Mouse (Mus musculus) myocyte (in vitro differentiated cells): Measurements from ENCODE around the gene Zbtb43.

ENCODE experiments used
- MYOD1 ChIP-seq, 3 experiments: IDR thresholded peaks; one replicate each; pipeline ENCODE4 v1.6.1; 2011; ENCODE audit warnings: control low read depth in 2 of 3, low read depth in 2 of 3, mild to moderate bottlenecking in 2 of 3, moderate library complexity in 1 of 3; ENCODE audit not compliant: insufficient read length in 2 of 3, control insufficient read depth in 1 of 3
- POLR2A ChIP-seq: IDR thresholded peaks from one replicate; pipeline ENCODE4 v1.6.1; 2011; ENCODE audit warnings: low read depth, mild to moderate bottlenecking, control low read depth, moderate library complexity; ENCODE audit not compliant: insufficient read length
- POLR2AphosphoS2 ChIP-seq: IDR thresholded peaks from one replicate; pipeline ENCODE4 v1.6.1; 2011; ENCODE audit warnings: low read depth, control low read depth; ENCODE audit not compliant: insufficient read length
- SRF ChIP-seq: IDR thresholded peaks from one replicate; pipeline ENCODE4 v1.6.1; 2011; ENCODE audit warnings: low read depth; ENCODE audit not compliant: control insufficient read depth, insufficient read length
- TCF12 ChIP-seq: IDR thresholded peaks from one replicate; pipeline ENCODE4 v1.6.1; 2011; ENCODE audit warnings: mild to moderate bottlenecking, control low read depth; ENCODE audit not compliant: poor library complexity, insufficient read depth, severe bottlenecking
- USF1 ChIP-seq: IDR thresholded peaks from one replicate; pipeline ENCODE4 v1.6.1; 2011; ENCODE audit warnings: low read depth, mild to moderate bottlenecking, control low read depth, moderate library complexity

DNA sequence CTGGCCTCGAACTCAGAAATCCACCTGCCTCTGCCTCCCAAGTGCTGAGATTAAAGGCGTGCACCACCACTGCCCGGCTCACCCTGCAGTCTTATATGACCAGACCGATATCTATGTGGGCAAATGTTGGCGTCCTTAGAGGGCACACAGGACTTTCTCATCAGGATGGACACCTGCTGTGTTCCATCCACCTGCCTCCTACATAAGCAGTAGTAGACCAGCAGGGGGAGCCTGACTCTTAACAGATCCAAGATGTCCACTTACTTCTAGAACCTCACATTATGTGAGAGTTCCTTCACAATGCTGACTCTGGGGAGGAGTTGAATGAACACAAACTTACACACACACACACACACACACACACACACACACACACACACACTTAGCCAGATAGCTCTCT lies 35.5 kb downstream of the Zbtb43 start:
- TF ChIP-seq POLR2AphosphoS2 (no peak), USF1 (no peak), TCF12 (no peak), MYOD1 (IDR thresholded peaks at IDR 0.05; ENCODE audit: control insufficient read depth in 1 of 3, insufficient read length in 2 of 3, low read depth in 2 of 3) (peak in 2 of 3 experiments; percentile 55 to 58), POLR2A (no peak), SRF (no peak)
